Mouse (Mus musculus) urinary bladder, postnatal 10 days (tissue): ENCODE measurements around the gene Scnn1b.

Source experiments
- DNase-seq: peaks from one replicate; pipeline ENCODE4 v3.0.0; 2022; ENCODE audit warnings: low spot score

Gene Scnn1b

DNA sequence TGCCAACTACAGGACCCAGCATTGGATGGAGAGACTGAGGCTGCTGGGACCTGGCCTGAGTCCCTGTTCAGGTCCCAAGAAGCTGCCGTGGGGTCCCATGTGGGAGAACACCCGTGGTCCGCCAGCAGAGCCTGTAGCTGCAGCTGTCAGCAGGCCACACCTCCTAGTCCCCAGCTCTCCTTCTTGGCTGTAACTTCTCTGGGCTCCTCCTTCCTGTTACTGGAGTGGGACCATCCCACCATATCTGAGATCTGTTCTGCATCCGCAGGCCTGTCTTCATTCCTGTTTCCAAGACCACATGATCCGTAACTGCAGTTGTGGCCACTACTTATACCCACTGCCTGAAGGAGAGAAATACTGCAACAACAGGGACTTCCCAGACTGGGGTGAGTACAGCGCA, 49.1 kb downstream of the Scnn1b start:
- DNase-seq = no peak

DNA sequence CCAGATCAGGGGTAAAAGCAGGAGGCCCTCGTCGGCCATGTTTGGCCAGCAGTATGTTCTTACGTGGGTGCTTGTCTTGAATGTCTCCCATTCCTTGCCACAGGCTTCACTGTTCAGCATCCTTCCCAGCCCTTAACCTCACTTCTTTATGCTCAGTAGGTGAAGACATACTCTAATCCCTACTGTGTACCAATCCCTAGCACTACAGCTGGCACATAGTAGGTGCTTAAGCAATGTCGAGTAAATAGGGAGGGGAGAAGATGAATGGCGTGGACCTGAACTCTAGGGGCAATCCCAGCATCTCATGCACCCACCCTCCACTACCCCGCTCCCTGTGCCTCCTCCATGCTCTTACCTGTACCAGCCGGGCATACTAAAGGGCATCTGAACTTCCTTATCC, 59.5 kb downstream of the Scnn1b start:
- DNase-seq = no peak

DNA sequence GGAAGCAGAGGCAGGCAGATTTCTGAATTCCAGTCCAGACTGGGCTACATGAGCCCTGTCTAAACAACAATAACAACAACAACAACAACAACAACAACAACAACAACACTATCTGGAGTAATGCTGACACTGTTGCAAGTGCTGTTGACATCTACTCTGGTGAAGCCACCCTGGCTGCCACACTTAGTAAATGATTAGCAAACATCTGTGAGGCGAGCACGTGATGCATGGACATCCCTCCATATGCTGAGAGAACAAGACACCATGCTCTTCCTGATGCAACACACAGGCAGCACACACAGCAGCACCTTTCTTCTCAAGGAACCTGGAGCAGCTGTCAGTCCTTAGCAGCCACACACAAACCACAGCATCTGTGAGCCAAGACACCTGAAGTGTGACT, 63.0 kb downstream of the Scnn1b start:
- DNase-seq = no peak

- DNase-seq = no peak
Observed at GRCm38 (mm10) chr7:121931246-121931645, 66.4 kb downstream of the Scnn1b start.

DNA sequence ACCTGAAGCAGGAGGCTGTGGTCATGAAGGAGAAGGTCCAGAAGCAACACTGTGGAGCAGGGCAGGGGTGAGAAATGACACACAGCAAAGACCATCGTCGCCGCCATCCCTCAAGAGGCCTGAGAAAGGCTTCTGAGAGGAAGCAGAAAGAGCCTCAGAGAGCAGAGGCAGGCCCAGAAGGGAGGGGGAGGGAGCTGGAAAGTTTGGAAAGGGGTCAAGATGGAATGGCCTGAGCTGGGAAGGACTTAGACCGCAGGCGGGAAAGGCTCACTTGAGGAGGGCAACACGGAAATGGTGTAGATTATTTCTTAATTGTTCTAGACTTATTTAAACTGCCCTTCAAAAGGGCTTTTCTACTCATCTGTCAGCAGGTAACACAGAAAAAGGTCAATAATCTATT, 68.8 kb downstream of the Scnn1b start:
- DNase-seq = no peak

DNA sequence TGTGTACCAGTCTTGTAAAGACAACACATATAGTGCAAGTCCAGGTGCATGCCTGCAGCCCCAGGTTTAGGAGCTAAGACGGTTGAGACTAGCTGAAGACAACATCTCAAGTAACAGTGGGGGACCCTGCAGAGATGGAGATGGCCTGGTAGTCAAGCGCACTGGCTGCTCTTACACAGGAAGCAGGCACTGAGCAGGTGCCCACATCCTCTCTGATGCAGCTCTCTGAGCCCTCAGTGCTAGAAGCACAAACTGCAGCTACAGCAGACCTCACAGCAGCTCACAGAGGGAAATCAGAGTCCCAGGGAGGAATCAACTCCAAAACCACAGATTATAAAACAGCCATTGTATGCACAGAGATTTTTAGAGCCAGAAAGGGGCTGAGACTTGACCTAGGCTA, 69.5 kb downstream of the Scnn1b start:
- DNase-seq = no peak

DNA sequence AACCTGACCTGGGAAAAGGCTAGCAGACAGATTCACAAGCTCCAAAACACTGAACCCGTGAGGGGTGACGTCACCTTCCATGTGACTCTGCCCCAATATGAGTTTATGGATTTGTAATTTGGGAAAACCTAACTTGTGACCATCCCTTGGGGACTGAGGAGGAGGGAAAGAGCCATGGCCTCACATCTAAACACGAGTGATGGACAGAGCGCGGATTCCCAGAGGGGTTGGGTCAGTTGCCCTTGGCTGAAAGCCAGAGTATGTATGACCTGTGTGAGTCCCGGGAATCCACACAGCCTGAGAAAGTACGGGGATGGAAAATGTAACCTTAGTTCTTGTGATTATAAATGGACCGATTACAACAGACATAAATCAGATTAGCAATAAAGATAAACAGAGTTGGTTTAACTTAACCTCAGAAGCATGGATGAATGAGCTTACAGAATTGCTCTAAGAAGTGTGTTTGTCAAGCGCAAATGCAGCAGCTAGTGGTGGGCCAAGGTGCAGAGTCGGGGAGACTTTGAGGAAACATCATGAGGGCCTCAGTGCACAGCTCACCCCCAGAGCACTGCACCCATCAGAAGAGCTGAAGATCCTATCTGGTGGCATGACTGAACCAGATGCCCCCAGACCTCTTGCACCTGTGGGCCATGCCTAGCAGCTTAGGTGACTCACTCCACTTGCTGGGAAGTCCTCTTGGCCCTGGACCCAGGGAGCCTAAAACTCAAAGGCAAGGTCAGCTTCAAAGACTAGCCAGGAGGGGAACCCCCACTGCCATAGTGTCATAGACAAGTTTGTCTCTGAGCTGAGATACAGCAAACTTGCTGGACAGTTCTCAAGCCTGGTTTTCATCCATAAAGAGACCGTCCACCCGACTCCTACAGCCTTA, 71.3 kb downstream of the Scnn1b start:
- DNase-seq = no peak

- no peak for DNase-seq
Observed at GRCm38 (mm10) chr7:121936861-121937630, 72.2 kb downstream of the Scnn1b start.

- no peak for DNase-seq
Observed at GRCm38 (mm10) chr7:121938124-121938891, 73.5 kb downstream of the Scnn1b start.

- no peak for DNase-seq
Observed at GRCm38 (mm10) chr7:121939244-121939643, 74.4 kb downstream of the Scnn1b start.

DNA sequence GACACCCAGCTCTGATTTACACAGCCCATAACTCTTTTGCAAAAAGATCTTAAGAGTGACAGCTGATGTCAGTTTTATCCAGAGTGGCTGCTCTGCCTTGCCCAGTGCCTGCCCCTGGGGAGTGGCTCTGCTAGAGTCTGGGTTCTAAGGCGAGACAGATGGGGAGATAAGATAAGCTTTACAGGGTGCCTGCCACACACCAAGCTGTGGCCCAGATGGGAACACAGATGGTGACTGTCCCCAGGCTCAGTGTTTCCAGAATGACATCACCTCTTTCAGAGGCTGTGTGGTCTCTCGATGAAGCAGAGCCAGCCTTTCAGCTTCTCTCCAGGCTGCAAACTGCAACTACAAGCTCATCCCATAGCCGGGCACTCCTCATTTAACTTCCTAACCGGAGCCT, 74.9 kb downstream of the Scnn1b start:
- no peak for DNase-seq

GRCm38 (mm10) chr7:121941016-121941415, 76.2 kb downstream of the Scnn1b start:
- DNase-seq = no peak

GRCm38 (mm10) chr7:121941640-121942039, 76.8 kb downstream of the Scnn1b start:
- DNase-seq = no peak

- DNase-seq = no peak
Observed at GRCm38 (mm10) chr7:121942371-121942770, 77.5 kb downstream of the Scnn1b start.

DNA sequence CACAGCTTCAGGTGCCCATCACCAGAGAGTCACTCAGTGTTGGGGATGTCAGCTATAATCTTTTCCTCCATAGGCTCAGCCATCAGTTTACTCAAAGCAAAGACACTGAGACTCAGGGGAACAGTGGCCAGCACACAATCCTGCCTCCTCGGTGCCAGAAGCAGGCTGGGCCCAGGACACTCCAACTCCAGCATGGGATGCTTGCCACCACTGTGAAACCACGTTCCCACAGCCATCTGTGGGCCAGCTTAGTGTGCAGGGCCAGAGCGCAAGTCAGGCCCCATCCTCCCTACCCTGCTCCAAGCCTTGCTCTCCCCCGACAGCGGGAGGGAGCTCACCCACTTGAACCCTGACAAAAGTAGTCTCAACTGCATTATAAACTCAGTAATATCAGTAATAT, 81.4 kb downstream of the Scnn1b start:
- DNase-seq = no peak

DNA sequence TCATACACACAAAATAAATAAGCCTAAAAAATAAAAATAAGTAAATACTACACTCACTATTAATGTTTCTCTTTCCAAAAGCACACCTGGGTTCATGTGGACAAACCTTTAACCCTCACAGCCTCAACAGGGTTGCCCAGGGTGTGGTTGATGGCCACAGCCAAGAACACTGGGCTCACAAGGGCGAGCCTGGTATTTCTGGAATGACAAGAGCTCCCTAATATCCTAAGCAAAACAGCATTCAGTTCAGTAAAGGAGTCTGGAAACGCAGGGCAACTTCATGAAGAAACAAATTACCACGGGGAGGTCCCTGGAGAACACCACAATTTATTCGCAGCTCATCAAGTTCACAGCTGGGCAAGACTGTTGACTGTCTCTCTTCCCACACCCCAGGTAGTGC, 82.7 kb downstream of the Scnn1b start:
- no peak for DNase-seq

- no peak for DNase-seq
Observed at GRCm38 (mm10) chr7:121954891-121955669, 90.2 kb downstream of the Scnn1b start.

GRCm38 (mm10) chr7:121955802-121956201, 91.0 kb downstream of the Scnn1b start:
- no peak for DNase-seq

DNA sequence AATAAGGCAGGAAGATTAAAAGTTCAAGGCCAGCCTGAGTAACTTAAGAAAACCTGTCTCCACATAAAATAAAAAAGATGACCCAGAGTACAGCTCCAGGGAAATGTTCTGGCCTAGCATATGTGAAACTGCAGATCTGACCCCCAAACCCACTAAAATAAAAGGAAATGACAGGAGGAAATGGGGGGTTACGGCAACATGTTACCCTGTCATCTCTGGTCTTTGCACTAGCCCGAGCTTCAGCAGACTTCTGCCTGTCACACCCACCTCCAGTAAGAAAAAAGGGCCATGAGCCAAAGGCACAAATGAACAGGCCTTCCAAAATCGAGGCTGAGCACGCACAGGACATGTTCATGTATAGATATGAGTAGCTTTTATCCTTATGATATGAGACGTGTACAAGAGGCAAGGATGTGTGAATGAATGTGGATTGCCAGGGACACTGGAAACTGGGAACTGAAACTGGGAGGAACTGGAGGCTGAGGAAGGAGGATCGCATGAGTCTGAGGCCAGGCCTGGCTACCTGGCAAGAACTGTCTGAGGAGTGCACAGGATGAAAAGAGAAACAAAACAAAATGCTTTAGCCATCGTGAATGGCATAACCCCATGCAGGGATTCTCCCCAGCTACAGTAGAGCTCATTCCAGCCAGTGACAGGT, 97.2 kb downstream of the Scnn1b start:
- DNase-seq = no peak

- no peak for DNase-seq
Observed at GRCm38 (mm10) chr7:121962571-121962959, 97.7 kb downstream of the Scnn1b start.

DNA sequence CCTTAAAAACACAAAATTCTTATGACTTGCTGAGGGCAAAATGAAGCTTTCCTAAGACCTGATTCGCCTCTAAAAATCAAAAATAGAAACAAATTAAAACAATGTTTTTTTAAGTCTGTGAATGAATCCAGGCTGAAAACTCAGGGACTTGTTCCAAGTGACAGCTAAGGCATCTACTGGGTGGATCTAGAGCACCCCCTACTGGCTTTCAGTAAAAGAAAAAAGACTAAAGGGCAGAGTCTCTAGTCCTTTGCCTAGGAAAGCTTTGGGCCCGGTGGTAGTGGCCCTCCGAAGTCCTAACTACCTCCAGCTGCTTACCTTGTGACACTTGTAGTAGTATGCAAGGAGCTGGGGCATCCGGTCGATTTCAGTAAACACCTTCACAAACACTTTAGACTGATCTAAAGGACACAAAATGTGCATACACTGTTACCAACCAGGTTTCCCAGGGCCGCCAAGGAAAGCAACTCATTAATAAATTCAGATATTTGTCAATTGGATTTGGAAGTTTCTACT, 99.1 kb downstream of the Scnn1b start:
- DNase-seq = no peak
